Mouse (Mus musculus): ENCODE results near the gene Mthfsd.

DNA sequence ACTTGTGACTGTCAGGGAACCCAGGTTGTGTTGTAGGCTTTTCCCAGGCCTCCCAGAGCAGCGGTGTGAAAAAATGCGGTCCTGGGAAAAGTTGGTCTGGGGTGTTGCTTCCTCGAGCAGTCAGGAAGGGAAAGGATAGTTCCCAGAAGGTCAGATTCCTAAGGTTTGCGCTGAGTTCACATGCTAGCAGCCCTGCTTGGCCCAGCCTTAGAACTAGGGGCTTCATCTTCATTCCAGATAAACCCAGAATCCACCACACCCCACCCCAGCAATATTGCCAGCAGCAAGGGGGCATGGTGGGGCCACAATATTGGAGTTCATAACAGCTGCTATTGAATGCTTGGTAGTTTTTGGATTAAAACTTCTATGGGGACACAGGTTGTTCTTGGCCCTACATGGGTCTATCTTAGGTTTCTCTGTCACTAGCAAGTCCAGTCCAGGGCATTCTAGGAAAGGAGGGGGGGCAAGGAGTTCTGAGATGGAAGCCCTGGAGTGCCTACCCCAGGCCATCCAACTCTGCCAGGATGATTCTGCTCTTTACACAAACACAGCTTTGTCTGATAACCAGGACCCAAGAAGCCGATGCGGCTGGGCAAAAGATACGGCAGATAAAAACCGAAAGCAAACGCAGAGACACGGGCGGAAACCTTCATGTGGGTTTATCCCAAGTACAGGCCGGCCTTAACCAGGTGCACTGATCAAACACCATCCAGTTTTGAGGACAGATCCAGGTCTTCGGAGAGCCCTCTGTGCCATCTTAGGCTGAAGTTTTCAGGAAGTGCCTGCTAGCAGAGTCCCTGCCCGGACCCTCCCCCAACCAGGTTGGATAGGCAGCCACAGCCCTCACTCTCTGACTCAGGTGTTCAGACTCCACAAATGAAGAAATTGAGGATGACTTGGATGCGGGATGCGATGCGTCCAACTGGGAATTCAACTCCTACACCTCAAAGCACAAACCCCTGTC is 12.5 kb upstream of the Mthfsd start:
- TF ChIP-seq POLR2A (IDR thresholded peaks at IDR 0.05; ENCODE audit: low read depth, low read length) (no peak), CTCF (IDR thresholded peaks at IDR 0.05; ENCODE audit: borderline replicate concordance, insufficient read depth, low read length) (no peak)
